Mouse (Mus musculus): ENCODE data around the gene Cdk6.
"Not testable (repeated sequence)": the region's sequence is repeated elsewhere in the genome, so short reads cannot be mapped to it uniquely, and the experiment has no call there.

The Cdk6 gene

GRCm38 (mm10) chr5:3509503-3509902 lies 168.2 kb downstream of the Cdk6 start:
- no peak for DNase-seq (ENCODE audit: low spot score in 2 of 2)

DNA sequence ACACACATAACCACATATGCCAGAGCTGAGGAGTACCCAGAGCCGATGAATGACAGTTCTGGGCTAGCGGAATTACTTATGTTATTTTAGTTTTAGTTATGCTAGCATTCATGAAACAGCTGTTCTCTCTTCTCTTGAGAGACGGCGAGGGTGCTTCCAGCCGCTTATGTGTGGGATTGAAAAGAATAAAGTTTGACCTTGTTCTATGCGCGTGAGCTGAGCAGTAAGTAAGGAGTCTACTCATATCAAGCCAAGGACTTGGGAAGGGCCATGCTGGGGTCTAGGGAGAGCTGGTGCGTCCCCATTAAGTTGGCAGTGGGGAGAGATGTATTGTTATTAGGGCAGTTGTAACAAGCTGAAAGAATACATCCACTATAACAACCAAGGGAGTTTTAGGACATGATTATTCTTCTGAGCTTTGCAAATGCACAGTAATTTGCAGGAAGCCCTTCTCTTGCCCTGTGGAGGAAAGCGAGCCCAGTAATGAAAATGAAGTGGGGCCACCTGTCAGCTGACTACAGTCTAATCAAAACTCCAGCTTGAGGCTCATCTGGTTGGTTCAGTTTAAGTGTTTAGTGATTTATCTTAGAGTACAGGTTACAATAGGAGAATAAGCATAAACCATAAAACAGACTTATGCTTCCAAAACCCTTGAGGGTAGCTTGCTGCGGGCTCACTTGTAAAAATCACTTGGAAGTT lies 170.0 kb downstream of the Cdk6 start:
- DNase-seq (ENCODE audit: low spot score in 2 of 2) = no peak

GRCm38 (mm10) chr5:3512584-3512983 lies 171.3 kb downstream of the Cdk6 start:
- no peak for DNase-seq (ENCODE audit: low spot score in 2 of 2)

GRCm38 (mm10) chr5:3514901-3515311 lies 173.6 kb downstream of the Cdk6 start:
- DNase-seq (ENCODE audit: low spot score in 2 of 2) = no peak

DNA sequence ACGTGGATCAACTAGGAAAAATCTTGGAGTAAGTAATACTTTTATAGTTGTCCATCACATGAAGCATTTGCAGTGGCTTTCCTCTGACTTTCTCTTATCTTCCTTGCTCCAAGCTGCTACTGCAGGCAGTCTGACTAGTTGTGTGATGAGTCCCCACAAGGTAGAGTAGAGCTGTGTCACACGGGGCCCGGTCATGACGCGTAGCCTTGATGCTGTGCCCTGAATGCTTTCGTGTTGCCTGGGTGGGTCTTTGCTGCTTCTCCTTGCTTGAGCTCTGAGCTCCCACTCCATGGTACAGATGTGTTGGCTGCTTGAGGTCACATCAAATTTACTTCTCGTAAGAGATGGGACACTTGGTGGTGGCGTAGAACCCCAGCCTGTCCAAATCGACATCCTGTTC lies 174.2 kb downstream of the Cdk6 start:
- DNase-seq (ENCODE audit: low spot score in 2 of 2) = no peak

DNA sequence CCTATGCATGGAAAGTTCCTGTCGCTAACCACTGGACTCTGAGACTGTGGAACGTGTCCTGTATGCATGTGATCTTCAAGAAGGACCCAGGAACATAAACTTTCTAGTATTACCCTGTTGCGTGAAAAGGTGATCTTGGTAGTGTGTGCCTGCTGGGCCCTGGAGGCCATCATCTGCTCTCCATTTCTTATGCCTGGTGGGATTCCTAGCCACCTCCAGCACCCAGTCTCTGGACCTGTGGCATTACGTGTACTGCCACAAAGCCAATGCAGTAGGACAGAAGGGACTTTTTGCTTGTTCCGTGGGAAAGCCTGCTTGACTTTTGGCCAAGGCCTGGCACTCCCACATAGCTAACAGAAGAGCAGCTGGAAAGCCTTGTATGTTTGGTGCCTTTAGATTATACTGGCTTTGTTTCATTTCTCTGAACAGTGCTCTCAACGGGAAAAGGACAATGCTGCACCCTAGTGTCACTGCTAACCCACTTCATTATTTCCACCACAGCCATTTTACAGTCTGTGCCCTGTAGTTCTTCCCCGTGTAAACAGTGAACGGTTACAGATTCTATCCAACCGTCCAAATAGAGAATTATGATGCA lies 175.3 kb downstream of the Cdk6 start:
- peak in 1 of 2 experiments; percentile 47 for DNase-seq (ENCODE audit: low spot score in 2 of 2)

DNA sequence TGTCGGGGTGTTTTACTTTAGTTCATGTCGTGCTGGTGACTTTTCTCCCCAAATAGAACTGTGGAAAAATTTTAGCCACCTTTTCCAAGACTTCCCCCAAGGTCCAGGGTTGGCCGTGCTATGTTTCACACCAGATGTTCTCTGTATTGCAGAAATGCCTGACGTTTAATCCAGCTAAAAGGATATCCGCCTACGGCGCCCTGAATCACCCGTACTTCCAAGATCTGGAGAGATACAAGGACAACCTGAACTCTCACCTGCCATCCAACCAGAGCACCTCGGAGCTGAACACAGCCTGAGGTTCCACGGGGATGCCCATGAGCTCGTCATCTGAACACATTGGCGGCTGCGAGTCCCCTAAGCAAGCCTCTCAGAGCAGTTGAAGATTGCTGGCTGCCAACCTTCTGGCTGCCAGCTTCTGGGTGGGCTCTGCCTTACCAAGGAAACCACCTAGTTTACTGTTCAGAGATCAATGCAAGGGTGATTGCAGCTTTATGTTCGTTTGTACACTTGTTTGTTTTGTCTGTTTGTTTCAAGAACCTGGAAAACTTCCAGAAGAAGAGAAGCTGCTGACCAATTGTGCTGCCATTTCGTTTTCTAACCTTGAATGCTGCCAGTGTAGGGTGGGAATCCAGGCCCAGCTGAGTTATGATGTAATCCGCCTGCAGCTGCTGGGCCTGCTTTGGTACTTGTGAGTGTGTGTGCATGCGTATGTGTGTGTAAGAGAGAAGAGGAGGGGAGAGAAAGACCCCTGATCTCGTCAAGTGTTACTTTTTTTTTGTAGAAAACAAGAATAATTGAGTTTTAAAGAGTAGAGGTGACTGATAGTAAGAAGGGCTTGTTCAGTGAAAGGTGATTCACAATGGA lies 179.4 kb downstream of the Cdk6 start:
- no peak for DNase-seq (ENCODE audit: low spot score in 2 of 2)

GRCm38 (mm10) chr5:3521741-3522140 lies 180.5 kb downstream of the Cdk6 start:
- DNase-seq (ENCODE audit: low spot score in 2 of 2) = no peak

DNA sequence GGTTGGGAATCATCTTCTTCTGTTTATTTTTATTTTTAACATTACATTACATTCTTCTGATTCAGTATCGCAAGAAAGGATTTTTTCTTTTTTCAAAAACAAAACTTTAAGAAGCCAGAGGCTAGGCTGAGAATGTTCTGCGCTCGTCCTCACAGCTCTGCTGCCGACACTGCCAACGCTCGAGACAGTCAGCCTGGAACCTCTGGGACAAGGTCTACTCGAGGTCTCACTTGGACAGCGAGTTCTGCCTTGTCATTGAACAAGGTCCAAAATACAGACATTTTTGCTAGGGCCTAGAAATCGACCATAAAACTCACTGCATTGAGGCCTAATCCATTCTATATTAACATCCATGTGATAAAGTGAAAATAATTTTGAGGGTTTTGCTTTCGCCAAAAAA lies 181.5 kb downstream of the Cdk6 start:
- DNase-seq (ENCODE audit: low spot score in 2 of 2) = no peak

DNA sequence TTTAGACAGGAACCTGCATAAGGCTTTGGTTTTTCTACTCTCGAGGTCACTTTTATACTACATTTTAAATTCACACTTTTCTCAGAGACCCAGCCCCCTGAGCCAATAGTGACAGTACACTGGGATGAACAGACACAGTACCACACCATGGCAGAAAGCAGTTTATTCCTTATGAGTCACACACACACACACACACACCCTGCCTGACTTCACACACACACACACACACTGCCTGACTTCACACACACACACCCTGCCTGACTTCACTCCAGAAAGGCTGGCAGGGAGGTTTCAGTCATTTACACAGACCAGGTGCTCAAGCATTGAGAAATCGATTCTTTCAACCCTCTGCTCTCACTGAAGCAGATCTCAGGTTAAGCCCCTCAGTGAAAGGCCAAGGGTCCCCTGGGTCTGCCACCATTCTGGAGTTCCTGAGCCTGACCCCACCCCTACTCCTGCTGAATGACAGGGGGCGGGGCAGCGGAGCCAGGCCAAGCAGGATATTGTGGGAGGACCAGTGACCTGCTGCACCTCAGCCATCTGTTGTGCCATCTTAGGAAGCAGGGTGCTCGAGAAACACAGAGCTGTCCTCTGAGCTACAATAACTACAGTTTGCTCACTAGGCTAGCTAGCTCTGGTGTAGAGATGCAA lies 185.9 kb downstream of the Cdk6 start:
- DNase-seq (ENCODE audit: low spot score in 2 of 2) = no peak

DNA sequence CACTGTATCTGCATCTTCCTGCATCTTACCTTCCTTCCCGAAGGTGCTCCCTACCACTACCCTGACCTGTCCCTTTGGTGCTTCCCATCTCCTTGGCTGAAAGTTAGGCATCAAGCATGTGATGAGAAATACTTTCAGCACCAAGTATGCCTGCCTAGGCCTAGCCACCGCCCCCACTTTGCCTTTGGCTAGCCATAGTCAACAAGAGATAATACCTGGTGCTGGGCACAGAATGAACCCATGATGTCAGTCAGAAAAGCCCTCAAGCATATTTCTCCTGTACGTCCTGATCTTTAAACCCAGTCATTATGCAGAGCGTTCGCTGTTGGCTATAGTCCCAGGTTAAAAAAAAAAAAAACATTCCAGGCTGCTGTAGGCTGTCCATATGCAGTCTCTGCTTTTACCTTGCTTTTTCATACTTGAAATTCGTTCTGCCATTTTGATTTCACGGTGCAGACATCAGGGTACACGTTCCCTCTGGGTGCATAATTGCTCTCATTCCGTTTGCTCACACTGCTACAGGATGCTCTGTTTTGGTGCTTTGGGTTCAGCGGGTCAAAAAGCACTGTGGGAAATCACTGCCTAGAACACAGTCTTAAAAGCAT lies 188.4 kb downstream of the Cdk6 start:
- DNase-seq (ENCODE audit: low spot score in 2 of 2) = no peak

- DNase-seq (ENCODE audit: low spot score in 2 of 2) = not testable (repeated sequence)
Observed at GRCm38 (mm10) chr5:3532048-3532447, 190.8 kb downstream of the Cdk6 start.

GRCm38 (mm10) chr5:3536592-3537212 lies 195.4 kb downstream of the Cdk6 start:
- DNase-seq (ENCODE audit: low spot score in 2 of 2) = no peak

DNA sequence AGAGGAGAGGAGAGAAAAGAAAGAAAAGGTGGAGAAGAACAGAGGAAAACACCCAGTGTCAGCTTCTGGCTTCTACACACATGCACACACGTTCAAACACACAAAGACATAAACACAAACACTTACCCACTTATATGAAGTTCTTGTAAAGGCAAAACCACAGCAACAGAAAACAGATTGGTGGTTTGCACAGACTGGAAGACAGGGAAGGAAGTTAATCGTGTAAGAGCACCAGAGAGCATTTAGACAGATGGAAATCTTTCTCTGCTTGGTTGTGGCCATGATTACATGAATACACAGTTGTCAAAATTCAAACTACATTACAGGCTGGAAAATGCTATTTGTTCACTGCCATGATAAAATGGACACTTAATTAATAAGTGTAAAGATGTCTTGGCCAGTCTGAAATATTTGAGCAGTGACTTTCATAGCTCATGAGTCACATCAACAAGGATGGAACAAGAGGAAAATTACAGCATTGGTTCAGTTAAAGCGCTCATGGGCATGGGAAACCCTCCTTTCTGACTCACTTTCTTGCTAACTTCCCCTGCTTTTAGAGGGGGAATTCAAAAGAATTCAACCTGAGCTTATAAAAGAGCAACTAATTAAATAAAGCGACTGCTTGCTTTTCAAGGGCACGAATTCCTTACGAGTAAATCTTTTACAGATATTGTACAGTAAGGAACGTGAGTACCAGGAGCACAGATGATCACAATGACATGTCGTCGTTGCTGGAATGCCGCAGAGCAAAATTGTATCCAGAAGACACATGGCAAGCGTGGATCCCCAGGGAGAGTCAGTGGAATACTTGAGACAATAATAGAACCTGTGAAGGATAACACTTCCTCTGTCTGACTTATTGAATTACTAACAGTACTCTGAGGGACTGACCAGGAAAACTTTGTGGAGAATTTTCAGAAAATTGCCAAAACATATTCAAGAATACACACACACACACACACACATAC lies 197.5 kb downstream of the Cdk6 start:
- DNase-seq (ENCODE audit: low spot score in 2 of 2) = no peak

DNA sequence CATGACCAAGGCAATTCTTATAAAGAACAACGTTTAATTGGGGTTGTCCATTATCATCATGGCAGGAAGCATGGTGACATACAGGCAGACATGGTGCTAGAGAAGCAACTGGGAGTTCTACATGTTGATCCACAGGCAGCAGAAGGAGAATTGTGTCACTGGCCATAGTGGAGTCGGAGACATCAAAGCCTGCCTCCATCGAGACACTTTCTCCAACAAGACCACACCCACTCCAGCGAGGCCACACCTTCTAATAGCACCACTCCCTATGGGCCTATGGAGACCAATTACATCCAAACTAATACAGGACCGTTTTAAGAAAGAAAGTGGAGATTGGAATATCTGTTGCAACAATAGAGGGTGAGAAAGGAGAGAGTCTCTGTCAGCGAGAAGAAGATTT lies 200.6 kb downstream of the Cdk6 start:
- no peak for DNase-seq (ENCODE audit: low spot score in 2 of 2)

DNA sequence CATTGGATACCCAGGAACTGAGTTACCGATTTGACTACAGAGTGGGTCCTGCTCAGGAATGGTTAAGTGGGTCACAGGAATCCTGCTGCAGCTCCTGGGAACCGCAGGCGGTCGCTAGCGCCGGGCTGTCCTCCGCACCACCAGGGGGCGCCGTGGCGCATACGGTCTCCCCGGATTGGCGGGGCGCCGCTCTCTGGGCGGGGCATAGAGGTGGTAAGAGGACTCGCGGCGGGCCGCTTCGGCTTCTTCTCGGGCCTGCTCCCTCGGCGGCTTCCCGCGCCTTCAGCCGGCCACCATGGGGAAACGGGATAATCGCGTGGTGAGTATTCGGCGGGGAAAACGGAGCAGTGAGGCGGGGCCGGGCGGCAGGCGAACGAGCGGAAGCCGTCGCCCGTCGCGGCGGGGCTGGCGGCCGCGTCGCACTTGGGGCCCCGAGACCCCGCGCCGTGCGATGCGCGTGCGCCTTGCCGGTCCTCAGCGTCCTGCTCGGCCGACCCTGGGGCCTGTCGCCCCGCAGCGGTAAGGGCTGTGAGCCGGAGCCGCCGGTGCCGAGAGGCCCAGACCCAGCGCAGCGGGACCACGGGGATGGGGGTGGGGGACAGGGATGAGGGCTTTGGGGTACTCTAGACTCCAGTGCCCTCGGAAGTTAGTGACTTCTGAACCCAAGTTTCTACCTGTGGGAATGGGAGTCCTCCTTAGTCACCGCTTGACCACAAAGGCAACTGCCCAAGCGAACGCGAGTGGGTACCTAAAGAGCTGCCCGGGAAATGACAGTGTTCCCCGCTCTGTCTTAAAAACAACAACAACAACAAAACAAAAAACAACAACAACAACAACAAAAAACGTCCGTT lies 202.6 kb downstream of the Cdk6 start, which contains the start of gene Fam133b:
Gene Fam133b, plus strand, starts transcription at position 205 of the 851 bp plus-strand sequence.
- peak; percentile 88 to 93 for DNase-seq (ENCODE audit: low spot score in 2 of 2)

DNA sequence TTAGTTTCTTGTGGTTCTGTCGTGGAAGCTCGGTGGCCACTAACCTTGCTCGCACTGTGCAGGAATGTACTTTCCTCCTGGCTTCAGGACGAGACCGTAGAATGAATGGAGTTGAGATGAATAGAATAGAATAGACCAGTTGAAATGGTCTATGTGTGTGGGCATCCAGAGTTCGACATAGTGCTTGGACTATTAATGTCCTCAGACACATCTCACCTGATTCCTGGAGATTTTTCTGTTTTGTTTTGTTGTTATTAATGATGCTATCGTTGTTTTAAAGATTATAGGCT lies 203.1 kb downstream of the Cdk6 start:
- no peak for DNase-seq (ENCODE audit: low spot score in 2 of 2)

DNA sequence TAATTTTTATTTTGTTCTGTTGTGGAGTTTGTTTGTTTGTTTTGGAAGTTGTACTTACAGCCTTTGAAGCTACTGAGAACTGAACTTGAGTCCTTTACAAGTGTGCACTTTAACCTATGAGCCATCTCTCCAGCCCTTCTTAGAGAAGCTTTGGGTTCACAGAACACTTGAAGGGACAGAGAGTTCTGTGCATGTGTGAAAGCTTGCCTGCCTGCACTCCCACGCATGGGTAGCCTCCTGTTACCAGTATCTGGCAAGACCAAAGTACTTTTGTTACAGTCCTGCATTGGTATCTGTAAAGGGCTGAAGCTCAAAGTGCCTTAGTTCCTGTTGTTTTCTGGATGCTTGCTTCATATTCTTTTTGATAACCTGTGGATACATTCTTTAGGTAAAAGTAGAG lies 204.9 kb downstream of the Cdk6 start:
- no peak for DNase-seq (ENCODE audit: low spot score in 2 of 2)

DNA sequence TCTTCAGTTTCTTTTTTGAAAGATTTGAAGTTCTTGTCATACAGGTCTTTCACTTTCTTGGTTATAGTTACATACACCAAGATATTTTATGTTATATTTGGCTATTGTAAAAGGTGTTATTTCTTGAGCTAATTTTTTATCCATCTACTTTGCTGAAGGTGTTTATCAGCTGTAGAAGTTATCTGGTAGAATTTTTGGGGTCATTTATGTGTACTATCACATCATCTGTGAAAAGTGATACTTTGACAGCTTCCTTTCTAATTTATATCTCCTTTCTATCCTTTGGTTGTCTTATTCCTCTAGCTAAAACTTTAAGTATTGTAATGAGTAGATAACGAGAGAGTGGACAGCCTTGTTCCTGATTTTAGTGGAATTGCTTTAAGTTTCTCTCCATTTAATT lies 210.2 kb downstream of the Cdk6 start:
- DNase-seq (ENCODE audit: low spot score in 2 of 2) = no peak
